Mouse (Mus musculus) MEL (cell line): Measurements from ENCODE around the gene Zeb2. TPM values are rescaled to one million over a fixed set of nuclear protein-coding genes. Genes with fewer than 3 reads are reported as not detected.
A peak's percentile ranks its signal among the peaks of the same experiment; 100 is the strongest.
"Not testable (repeated sequence)": the region's sequence is repeated elsewhere in the genome, so short reads cannot be mapped to it uniquely, and the experiment has no call there.

Experiments
- DNase-seq: peaks from one replicate; pipeline ENCODE4 v3.0.0; 2011; ENCODE audit warnings: low read depth, low spot score
- H3K27ac ChIP-seq: 2 replicates; pipeline ENCODE4 v1.5.1; 2012; ENCODE audit warnings: low read depth, mild to moderate bottlenecking, control low read depth, low read length, moderate library complexity; ENCODE audit not compliant: control insufficient read depth
- H3K27me3 ChIP-seq, 2 experiments: fragments of 150-350 bp in 1 of 2; sonication (generic) in 1 of 2; 2 replicates each; pipeline ENCODE4 v1.6.1; 2012; ENCODE audit warnings: low read length in 2 of 2, mild to moderate bottlenecking in 2 of 2, improper control_type of control experiment in 1 of 2, moderate library complexity in 1 of 2; ENCODE audit not compliant: insufficient read depth in 2 of 2, control insufficient read depth in 1 of 2
- H3K36me3 ChIP-seq, 2 experiments: 2 replicates each; pipeline ENCODE4 v1.6.1; 2012 to 2014; ENCODE audit warnings: low read length in 2 of 2, improper control_type of control experiment in 1 of 2, inconsistent platforms in 1 of 2, mild to moderate bottlenecking in 1 of 2; ENCODE audit not compliant: insufficient read depth in 2 of 2, control insufficient read depth in 1 of 2
- H3K4me1 ChIP-seq, 2 experiments: fragments of 150-350 bp in 1 of 2; sonication (generic) in 1 of 2; 2 replicates each; pipeline ENCODE4 v1.6.1; 2012; ENCODE audit warnings: low read length in 2 of 2, improper control_type of control experiment in 1 of 2, mild to moderate bottlenecking in 1 of 2; ENCODE audit not compliant: insufficient read depth in 2 of 2, control insufficient read depth in 1 of 2
- H3K4me3 ChIP-seq, 2 experiments: fragments of 150-350 bp in 1 of 2; sonication (generic) in 1 of 2; 2 replicates each; pipeline ENCODE4 v1.5.1; 2012; ENCODE audit warnings: low read depth in 2 of 2, low read length in 2 of 2, mild to moderate bottlenecking in 2 of 2, moderate library complexity in 2 of 2, control low read depth in 1 of 2, improper control_type of control experiment in 1 of 2; ENCODE audit not compliant: control insufficient read depth in 1 of 2, insufficient read depth in 1 of 2
- H3K79me2 ChIP-seq: 2 replicates; pipeline ENCODE4 v1.6.1; 2012; ENCODE audit warnings: mild to moderate bottlenecking, low read length, moderate library complexity; ENCODE audit not compliant: control insufficient read depth, poor library complexity, insufficient read depth
- H3K9ac ChIP-seq: 2 replicates; pipeline ENCODE4 v1.6.1; 2012; ENCODE audit warnings: low read depth, mild to moderate bottlenecking, control low read depth, low read length, moderate library complexity; ENCODE audit not compliant: control insufficient read depth, poor library complexity, severe bottlenecking
- H3K9me3 ChIP-seq: fragments of 150-350 bp; sonication (generic); replicated peaks from 2 replicates; pipeline ENCODE4 v1.6.1; 2012; ENCODE audit warnings: mild to moderate bottlenecking, low read length, improper control_type of control experiment, moderate library complexity; ENCODE audit not compliant: insufficient read depth
- CHD1 ChIP-seq: IDR thresholded peaks from 2 replicates; pipeline ENCODE4 v1.6.1; 2012; ENCODE audit warnings: low read depth, mild to moderate bottlenecking, inconsistent platforms, low read length, improper control_type of control experiment
- EP300 ChIP-seq, 2 experiments: IDR thresholded peaks; 2 replicates each; pipeline ENCODE4 v1.6.1; 2011; ENCODE audit warnings: improper control_type of control experiment in 2 of 2, low read length in 2 of 2, low read depth in 1 of 2, mild to moderate bottlenecking in 1 of 2
- MAX ChIP-seq: IDR thresholded peaks from 2 replicates; pipeline ENCODE4 v1.6.1; 2011; ENCODE audit warnings: low read length, improper control_type of control experiment
- MAZ ChIP-seq: IDR thresholded peaks from 2 replicates; pipeline ENCODE4 v1.6.1; 2012; ENCODE audit warnings: low read depth, mild to moderate bottlenecking, inconsistent platforms, low read length, improper control_type of control experiment
- MEF2A ChIP-seq: IDR thresholded peaks from 2 replicates; pipeline ENCODE4 v1.6.1; 2014; ENCODE audit warnings: low read depth, mild to moderate bottlenecking, inconsistent platforms, low read length, improper control_type of control experiment; ENCODE audit not compliant: poor library complexity, insufficient replicate concordance, severe bottlenecking; ENCODE audit errors: extremely low read depth
- MYC ChIP-seq: IDR thresholded peaks from 2 replicates; pipeline ENCODE4 v1.6.1; 2011; ENCODE audit warnings: low read depth, mild to moderate bottlenecking, low read length, improper control_type of control experiment, moderate library complexity
- NELFE ChIP-seq: IDR thresholded peaks from 2 replicates; pipeline ENCODE4 v1.6.1; 2011; ENCODE audit warnings: low read depth, low read length, improper control_type of control experiment
- SIN3A ChIP-seq: IDR thresholded peaks from 2 replicates; pipeline ENCODE4 v1.6.1; 2012; ENCODE audit warnings: low read length, improper control_type of control experiment, inconsistent platforms
- UBTF ChIP-seq: IDR thresholded peaks from 2 replicates; pipeline ENCODE4 v1.6.1; 2012; ENCODE audit warnings: low read depth, mild to moderate bottlenecking, inconsistent platforms, low read length, improper control_type of control experiment, moderate library complexity, borderline replicate concordance; ENCODE audit not compliant: insufficient read depth
- USF1 ChIP-seq: IDR thresholded peaks from 2 replicates; pipeline ENCODE4 v1.6.1; 2014; ENCODE audit warnings: low read depth, mild to moderate bottlenecking, inconsistent platforms, low read length, improper control_type of control experiment, moderate library complexity
- ZKSCAN1 ChIP-seq: IDR thresholded peaks from 2 replicates; pipeline ENCODE4 v1.6.1; 2012; ENCODE audit warnings: low read depth, mild to moderate bottlenecking, inconsistent platforms, low read length, improper control_type of control experiment, moderate library complexity
- polyA plus RNA-seq, 2 experiments: library from polyadenylated mRNA; stranded (reverse) in 1 of 2; unstranded in 1 of 2; fragments of >175 nt in 1 of 2; fragments of >200 nt in 1 of 2; gene quantifications; 2 replicates each; pipeline versions ENCODE4 v1.2.1 to v1.2.4; 2012; ENCODE audit warnings: low replicate concordance in 2 of 2, low read depth in 1 of 2; ENCODE audit not compliant: insufficient read length in 2 of 2, insufficient read depth in 1 of 2, missing spikeins in 1 of 2
- total RNA-seq: library from RNA; depleted of rRNA; stranded (reverse); fragments of 300-350 nt; gene quantifications from 2 replicates; pipeline ENCODE4 v1.2.3, GENCODE M21; 2012

The Zeb2 gene
- total and polyA plus RNA-seq, 3 experiments: 12.8 to 12.9 TPM; not detected in 1

- no peaks in the 10 kb centered on the region for H3K27me3 ChIP-seq
- H3K9ac ChIP-seq: peak overlapping the region; percentile 99
- DNase-seq: peak; percentile 56
- TF ChIP-seq MAZ (0 out of 2 replicates have a peak, but pooled peaks have one; percentile 32), USF1 (no peak), UBTF (no peak), MYC (0 out of 2 replicates have a peak, but pooled peaks have one; percentile 39), MAX (no peak), EP300 (IDR thresholded peaks at IDR 0.05; ENCODE audit: low read depth in 1 of 2, low read length in 2 of 2) (0 out of 4 replicates have a peak, but pooled peaks of 1 of the 2 experiments have one; percentile 6), SIN3A (peak; percentile 63), ZKSCAN1 (no peak), NELFE (no peak), MEF2A (no peak), CHD1 (peak; percentile 92)
- TF ChIP-seq, all 39 proteins: peak for 5
- peak overlapping the region; percentile 85 for H3K27ac ChIP-seq
- H3K9me3 ChIP-seq: no peaks in the 10 kb centered on the region
- H3K36me3 ChIP-seq: peaks cover 0 to 9% of the 10 kb centered on the region in 2 experiments; a peak in 2 of 4 replicates
- H3K4me3 ChIP-seq: peak overlapping the region; percentile 98
- H3K79me2 ChIP-seq: peaks cover 46% of the 10 kb centered on the region
- peaks cover 0 to 8% of the 10 kb centered on the region in 2 experiments; a peak in 2 of 4 replicates for H3K4me1 ChIP-seq
Observed at GRCm38 (mm10) chr2:45112021-45112747, 5.0 kb downstream of the Zeb2 start.

- TF ChIP-seq MYC: 0 out of 2 replicates have a peak, but pooled peaks have one; percentile 1
- DNase-seq: peak; percentile 73
- peak overlapping the region; percentile 98 for H3K4me3 ChIP-seq
- H3K79me2 ChIP-seq: peaks cover 50% of the 10 kb centered on the region
- not testable (repeated sequence) for H3K4me1 ChIP-seq, H3K9me3 ChIP-seq, H3K27me3 ChIP-seq
- H3K27ac ChIP-seq: peak overlapping the region; percentile 85
- peak overlapping the region; percentile 99 for H3K9ac ChIP-seq
- H3K36me3 ChIP-seq: peaks cover 0 to 11% of the 10 kb centered on the region in 2 experiments; a peak in 2 of 4 replicates
Observed at GRCm38 (mm10) chr2:45111571-45111970, 5.6 kb downstream of the Zeb2 start.
